Comparison of ENCODE assay signal across 8 mouse cellular contexts in genomic region chr9:68884451-68885035, GRCm38 (mm10).
DNase-seq lines count a peak whose midpoint lies in the region; ATAC-seq lines count a peak whose summit lies in the region.

No protein-coding gene starts in this region.

- H3K9ac ChIP-seq in heart, embryonic 16.5 days (ENCODE audit: low read length) = no peak overlapping the region

- DNase-seq in gastrocnemius, adult 18-20 months (ENCODE audit: low spot score) = peak; percentile 23
- no peak for DNase-seq in gastrocnemius, adult 8-10 months (ENCODE audit: low spot score in 2 of 2)
- DNase-seq in limb, embryonic 10.5 days (ENCODE audit: low spot score) = no peak
- peak; percentile 40 for DNase-seq in skeletal muscle tissue, adult 2 months (ENCODE audit: low read depth, low spot score)
- no peak for DNase-seq in midbrain, embryonic 10.5 days (ENCODE audit: low spot score)
- no peak for DNase-seq in adrenal gland, postnatal 10 days

- peaks cover 22% of the 10 kb centered on the region for H3K4me1 ChIP-seq in heart, embryonic 16.5 days (ENCODE audit: control insufficient read depth, insufficient read depth, low read length)
- H3K4me1 ChIP-seq in limb, embryonic 10.5 days = peaks cover 21% of the 10 kb centered on the region
- H3K4me1 ChIP-seq in midbrain, embryonic 10.5 days = peaks cover 29% of the 10 kb centered on the region

- no peaks in the 10 kb centered on the region for H3K27me3 ChIP-seq in heart, embryonic 16.5 days (ENCODE audit: control insufficient read depth, insufficient read depth, low read length)
- no peaks in the 10 kb centered on the region for H3K27me3 ChIP-seq in limb, embryonic 10.5 days (ENCODE audit: low read depth, poor library complexity, severe bottlenecking)
- H3K27me3 ChIP-seq in midbrain, embryonic 10.5 days (ENCODE audit: low read depth, poor library complexity, severe bottlenecking) = no peaks in the 10 kb centered on the region

- H3K4me3 ChIP-seq in heart, embryonic 16.5 days (ENCODE audit: low read length) = no peak overlapping the region
- H3K4me3 ChIP-seq in limb, embryonic 10.5 days = no peak overlapping the region
- no peak overlapping the region for H3K4me3 ChIP-seq in midbrain, embryonic 10.5 days

- no peaks in the 10 kb centered on the region for H3K36me3 ChIP-seq in heart, embryonic 16.5 days (ENCODE audit: control insufficient read depth, insufficient read depth)
- no peaks in the 10 kb centered on the region for H3K36me3 ChIP-seq in limb, embryonic 10.5 days
- no peaks in the 10 kb centered on the region for H3K36me3 ChIP-seq in midbrain, embryonic 10.5 days

- no peaks in the 10 kb centered on the region for H3K9me3 ChIP-seq in heart, embryonic 16.5 days (replicated peaks; ENCODE audit: control insufficient read depth, low read length)
- H3K9me3 ChIP-seq in limb, embryonic 10.5 days (replicated peaks) = no peaks in the 10 kb centered on the region
- no peaks in the 10 kb centered on the region for H3K9me3 ChIP-seq in midbrain, embryonic 10.5 days (replicated peaks)

- ATAC-seq in heart, embryonic 16.5 days (replicated peaks; ENCODE audit: extremely low read depth, insufficient read depth, low FRiP score) = no peak
- no peak for ATAC-seq in monocyte, adult 5-6 weeks (replicated peaks; ENCODE audit: insufficient number of reproducible peaks, low FRiP score, low TSS enrichment, poor library complexity, severe bottlenecking)

- WGBS in heart, embryonic 16.5 days = 57% methylated on average over 9 of the region's 9 CpGs
- WGBS in limb, embryonic 10.5 days = 82% methylated on average over 9 of the region's 9 CpGs
- 84% methylated on average over 9 of the region's 9 CpGs for WGBS in midbrain, embryonic 10.5 days

- peak overlapping the region; percentile 9; the same call in 1 of the 2 replicates for H3K4me2 ChIP-seq in heart, embryonic 16.5 days (ENCODE audit: low read depth, low read length)

- peak overlapping the region; percentile 26; the same call in 1 of the 2 replicates for H3K27ac ChIP-seq in heart, embryonic 16.5 days (ENCODE audit: low read length)
- peak overlapping the region; percentile 67 for H3K27ac ChIP-seq in limb, embryonic 10.5 days
- H3K27ac ChIP-seq in midbrain, embryonic 10.5 days (replicated peaks) = no peak overlapping the region

Comparison
In these comparisons a context has a peak if more than half of its experiments do, and no peak if none do; other contexts are left out.
1. DNase-seq: peak in gastrocnemius, adult 18-20 months (single experiment) and skeletal muscle tissue, adult 2 months (single experiment); none in gastrocnemius, adult 8-10 months (0 of 2), limb, embryonic 10.5 days (single experiment), midbrain, embryonic 10.5 days (single experiment) and adrenal gland, postnatal 10 days (single experiment).